Mouse (Mus musculus): ENCODE measurements at regions not wholly inside any gene's neighbourhood (a gene's known extent, or its start where the extent isn't known, plus 50 kb on each side); places are given as distances from the start of the nearest gene placed in this dataset.

GRCm38 (mm10) chr19:51482168-51482907 is 781.8 kb upstream of the Ins1 start:
- DNase-seq (ENCODE audit: low spot score in 2 of 2), result peak; percentile 28 to 67

Data from frontal cortex, postnatal 36 days (tissue).